Mouse (Mus musculus): ENCODE data around the gene Olfr1037.
"Not testable (repeated sequence)": the region's sequence is repeated elsewhere in the genome, so short reads cannot be mapped to it uniquely, and the experiment has no call there.

The Olfr1037 gene

GRCm38 (mm10) chr2:86087285-86087684 is at the start of gene Olfr1037:
TSS of gene Olfr1037 (minus strand) at chr2:86087385.
- DNase-seq (ENCODE audit: low read depth, low spot score), result no peak

- DNase-seq (ENCODE audit: low read depth, low spot score), result no peak
Observed at GRCm38 (mm10) chr2:86135828-86136227, 48.6 kb upstream of the Olfr1037 start, which contains the start of gene Olfr1039. TSS of gene Olfr1039 (minus strand) at chr2:86135928.

GRCm38 (mm10) chr2:86080478-86080877 is 6.7 kb downstream of the Olfr1037 start:
- DNase-seq (ENCODE audit: low read depth, low spot score), result not testable (repeated sequence)

- not testable (repeated sequence) for DNase-seq (ENCODE audit: low read depth, low spot score)
Observed at GRCm38 (mm10) chr2:86073692-86074091, 13.5 kb downstream of the Olfr1037 start, which contains the start of gene Olfr1036. TSS of gene Olfr1036 (plus strand) at chr2:86073992.

GRCm38 (mm10) chr2:86070189-86070588 is 17.0 kb downstream of the Olfr1037 start:
- DNase-seq (ENCODE audit: low read depth, low spot score), result no peak

GRCm38 (mm10) chr2:86063766-86064165 is 23.4 kb downstream of the Olfr1037 start:
- not testable (repeated sequence) for DNase-seq (ENCODE audit: low read depth, low spot score)

- DNase-seq (ENCODE audit: low read depth, low spot score), result not testable (repeated sequence)
Observed at GRCm38 (mm10) chr2:86050777-86051176, 36.4 kb downstream of the Olfr1037 start.

GRCm38 (mm10) chr2:86045561-86045960 is 41.6 kb downstream of the Olfr1037 start, which contains the start of gene Olfr1034:
TSS of gene Olfr1034 (plus strand) at chr2:86045861.
- no peak for DNase-seq (ENCODE audit: low read depth, low spot score)

All from retina, adult 2 months (tissue).